Mouse (Mus musculus): ENCODE measurements around the gene Gm20458. TPM values are rescaled to one million over a fixed set of nuclear protein-coding genes. Genes with fewer than 3 reads are reported as not detected.

Gene Gm20458
- total RNA-seq, 2 experiments from 2014 or later = 2.0 to 6.4 TPM

DNA sequence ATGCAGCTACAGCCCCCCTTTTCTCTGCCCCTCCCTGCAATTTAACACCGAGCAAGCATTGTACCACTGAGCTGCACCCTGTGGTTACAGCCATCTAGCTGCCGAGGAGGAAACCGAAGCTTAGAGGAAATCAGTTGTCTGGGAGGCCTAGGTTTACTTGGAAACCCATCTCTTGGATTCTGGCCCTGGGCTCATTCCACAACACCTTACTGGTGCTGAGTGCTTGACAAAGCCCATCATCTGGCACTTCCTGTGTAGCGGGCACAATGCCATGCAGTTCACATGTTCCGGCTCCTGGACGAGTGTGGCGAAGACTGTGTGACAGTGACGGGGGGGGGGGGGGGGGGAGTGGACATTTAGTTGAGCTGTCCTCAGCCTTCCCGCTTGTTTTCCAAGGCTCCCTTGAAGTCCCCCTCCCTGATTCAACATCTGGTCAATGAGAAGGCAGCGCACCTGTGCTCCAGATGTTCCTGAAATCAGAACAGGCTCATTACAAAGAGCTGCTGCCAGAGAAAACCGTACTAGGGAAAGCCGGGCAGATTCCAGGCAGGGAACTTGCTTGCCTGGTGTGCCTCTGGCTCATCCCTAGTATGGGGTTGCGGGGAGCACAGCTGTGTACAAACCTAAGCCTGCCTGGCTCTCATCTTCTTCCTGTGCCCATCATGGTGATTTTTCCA lies 8.6 kb upstream of the Gm20458 start:
- DNase-seq (ENCODE audit: low spot score in 2 of 2) = no peak

DNA sequence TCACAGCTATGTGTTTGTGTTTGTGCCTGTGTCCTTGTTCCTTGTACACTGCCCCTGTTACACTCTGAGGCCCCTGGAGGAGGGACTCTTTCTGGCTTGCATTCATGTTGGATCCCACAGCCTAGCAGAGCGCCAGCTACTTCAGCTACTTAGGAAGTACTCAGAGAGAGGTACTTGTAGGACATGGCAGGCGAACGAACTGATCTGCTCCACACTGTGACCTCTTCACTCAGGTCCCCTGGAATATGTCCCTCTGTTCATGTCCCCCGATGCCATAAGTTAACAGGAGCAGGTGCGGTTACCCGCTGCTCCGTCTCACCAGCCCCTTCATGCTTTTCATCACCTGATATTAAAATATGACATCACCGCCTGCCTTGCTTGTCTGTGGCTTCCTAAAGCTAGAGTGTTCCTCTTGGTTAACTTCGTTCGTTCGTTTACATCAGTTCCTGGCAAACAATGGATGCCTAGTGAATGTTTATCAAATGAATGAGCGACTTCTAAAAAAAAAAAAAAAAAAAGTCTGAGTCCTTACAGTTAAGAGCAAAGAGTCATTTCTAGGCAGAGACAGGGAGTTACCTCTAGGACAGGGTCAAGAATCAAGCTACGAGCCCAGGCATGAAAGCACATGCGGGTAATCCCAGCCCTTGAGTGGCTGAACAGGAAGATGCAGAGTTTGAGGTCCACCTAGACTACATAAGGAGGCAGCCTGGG lies 7.6 kb upstream of the Gm20458 start:
- no peak for DNase-seq (ENCODE audit: low spot score in 2 of 2)

DNA sequence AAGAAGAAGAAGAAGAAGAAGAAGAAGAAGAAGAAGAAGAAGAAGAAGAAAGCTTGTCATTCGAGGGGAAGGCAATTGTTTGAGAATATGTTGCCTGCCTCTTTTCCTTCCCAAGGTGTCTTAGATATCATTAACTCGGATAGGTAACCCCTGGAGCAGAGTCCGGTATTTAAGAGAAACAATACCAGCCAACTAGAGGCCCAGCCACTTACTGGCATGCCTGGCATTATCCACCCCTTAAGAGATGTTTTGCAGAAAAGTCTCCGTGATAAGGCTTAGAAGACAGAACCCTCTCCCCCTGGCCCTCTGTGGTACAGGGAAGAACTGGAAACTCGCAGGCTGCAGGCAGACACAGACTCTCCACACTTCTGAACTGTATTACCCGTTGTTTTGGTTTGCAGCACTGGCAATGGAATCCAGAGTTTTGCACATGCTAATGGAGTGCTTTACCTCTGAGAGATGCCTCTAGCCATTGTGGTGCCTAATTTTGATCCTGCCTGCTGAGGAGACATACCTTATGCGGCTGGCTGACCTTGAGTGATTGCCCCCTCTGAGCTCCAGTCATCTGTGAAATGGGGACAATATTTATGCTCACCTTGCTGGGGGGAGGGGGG lies 6.8 kb upstream of the Gm20458 start:
- no peak for DNase-seq (ENCODE audit: low spot score in 2 of 2)

DNA sequence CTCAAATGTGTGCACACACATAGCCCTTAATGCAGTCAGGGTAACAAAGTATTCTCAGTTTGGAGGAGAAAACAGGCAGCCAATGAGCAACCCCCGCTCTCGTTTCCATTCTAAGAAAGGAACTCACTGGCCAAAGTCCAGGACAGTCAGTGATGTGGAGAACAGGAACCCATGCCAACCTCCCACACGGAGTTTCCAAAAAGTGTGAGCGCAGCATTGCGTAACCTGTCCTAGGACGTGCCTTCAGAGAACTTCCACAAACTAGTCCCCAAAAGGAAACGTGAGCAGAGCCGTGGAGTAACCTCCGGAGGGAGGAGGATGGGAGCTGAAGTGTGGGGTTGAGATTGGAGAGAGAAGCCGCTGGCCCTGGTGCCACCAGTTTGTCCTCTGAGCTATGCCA lies 5.9 kb upstream of the Gm20458 start:
- DNase-seq (ENCODE audit: low spot score in 2 of 2) = peak; percentile 89 to 91

DNA sequence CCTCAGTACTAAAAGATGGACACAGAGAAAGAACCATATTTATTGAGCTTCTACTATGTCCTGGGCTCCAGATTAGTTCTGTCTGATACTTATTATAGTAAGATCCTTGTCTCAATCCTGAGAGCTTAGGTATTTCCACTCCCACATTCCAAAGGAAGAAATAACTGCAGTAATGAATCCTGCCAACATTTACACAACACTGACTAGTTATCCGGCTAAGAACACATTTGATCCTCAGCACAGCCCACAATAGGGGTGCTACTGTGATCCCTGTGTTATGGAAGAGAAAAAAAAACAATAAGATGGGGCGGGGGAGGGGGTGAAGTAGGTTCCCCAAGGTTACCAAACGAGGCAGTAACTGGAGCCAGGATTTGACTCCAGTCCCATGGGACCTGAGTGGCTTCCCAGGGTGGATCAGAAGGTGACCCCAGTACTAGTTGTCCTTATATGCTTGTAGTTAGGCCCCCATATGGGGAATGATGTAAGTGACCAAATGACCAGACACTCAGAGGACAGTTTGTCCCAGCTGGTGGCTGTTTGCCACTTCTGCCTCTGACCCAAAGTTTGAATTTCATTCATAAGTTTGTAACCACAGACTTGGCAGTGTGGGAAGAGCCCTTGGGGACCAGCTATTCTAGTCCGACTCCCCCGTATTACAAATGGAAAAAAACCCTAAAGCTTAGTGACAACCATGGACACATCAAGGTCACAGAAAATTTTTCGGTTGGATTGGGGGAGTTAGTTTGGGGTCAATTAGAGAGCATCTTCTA lies 5.2 kb upstream of the Gm20458 start:
- DNase-seq (ENCODE audit: low spot score in 2 of 2) = no peak

DNA sequence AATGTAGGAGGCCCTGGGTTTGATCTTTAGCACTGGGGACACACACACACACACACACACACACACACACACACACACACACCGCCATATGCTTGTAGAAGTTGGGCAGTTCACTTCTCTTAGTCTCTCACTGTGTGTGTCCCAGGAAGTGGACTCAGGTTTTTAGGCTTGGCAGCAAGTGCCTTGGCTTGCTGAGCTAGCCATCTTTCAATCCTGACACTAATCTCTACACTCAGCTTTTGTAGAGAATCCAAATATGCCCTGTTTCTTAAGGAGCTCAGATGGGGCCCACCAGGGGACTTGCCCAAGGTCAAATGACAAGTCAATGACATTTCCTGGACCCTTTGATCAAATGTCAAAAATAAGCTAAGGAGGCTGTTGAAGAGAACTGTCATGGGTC lies 4.4 kb upstream of the Gm20458 start:
- no peak for DNase-seq (ENCODE audit: low spot score in 2 of 2)

DNA sequence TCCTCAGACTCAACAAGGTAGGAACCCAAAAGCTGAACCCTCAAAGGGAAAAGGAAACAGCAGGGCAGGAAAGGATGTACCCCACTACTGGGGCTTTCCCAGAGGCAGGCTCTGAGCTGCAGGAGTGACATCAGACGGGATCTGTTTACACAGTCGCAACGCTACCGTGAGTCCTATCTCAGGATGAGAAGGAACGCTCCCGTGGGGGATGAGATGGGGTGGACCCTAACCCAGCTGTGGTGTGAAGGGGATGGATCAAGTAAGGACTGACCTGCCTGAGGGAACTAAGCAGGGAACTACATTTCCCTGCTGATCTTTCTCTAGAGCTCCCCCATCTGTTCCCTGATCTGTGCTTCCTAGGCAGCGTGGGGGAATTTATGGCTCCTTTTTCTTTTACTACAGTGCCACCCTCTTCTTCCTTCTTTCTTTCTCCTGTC lies 3.9 kb upstream of the Gm20458 start, which contains the start of gene Sys1:
TSS of gene Sys1 (plus strand) at position 101 of the 437 bp plus-strand sequence.
- DNase-seq (ENCODE audit: low spot score in 2 of 2) = peak in 1 of 2 experiments; percentile 31

DNA sequence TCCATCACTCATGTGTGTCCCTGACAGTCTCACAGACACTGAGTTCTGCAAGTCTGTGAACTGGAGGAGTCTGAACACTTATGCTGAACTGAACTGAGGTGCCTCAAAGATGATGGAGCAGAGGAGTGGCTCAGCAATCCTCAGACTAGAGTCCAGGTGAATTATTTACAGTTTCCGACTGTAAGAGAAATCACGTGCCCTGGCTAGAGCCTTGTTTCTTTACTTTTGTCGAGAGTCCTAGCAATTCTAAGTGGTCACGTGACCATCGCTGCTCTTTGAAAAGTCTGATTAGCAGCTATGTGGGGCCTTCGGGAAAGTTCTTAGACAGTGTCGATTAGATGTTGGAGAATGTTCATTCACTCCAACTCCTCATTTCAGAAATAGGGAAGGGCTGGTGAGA lies 2.8 kb upstream of the Gm20458 start:
- no peak for DNase-seq (ENCODE audit: low spot score in 2 of 2)

DNA sequence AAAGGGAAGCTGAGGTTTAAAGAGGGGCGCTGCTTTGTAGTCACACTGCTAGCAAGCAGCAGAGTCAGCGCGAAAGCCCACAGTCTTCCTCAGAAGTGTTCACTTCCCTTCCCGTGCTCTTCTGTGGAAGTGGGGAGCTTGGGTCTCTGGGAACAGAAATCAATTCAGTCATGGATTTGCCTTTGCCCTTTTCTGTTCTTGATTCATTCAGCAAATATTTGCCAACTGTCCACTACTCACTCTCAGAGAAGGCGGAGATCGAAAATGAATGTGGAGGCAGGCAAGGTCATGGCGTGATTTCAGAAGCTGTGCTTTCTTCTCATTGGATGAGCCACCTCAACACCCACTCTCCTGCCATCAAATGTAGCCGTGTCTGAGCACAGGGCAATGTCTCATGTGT lies 2.2 kb upstream of the Gm20458 start:
- DNase-seq (ENCODE audit: low spot score in 2 of 2) = no peak

DNA sequence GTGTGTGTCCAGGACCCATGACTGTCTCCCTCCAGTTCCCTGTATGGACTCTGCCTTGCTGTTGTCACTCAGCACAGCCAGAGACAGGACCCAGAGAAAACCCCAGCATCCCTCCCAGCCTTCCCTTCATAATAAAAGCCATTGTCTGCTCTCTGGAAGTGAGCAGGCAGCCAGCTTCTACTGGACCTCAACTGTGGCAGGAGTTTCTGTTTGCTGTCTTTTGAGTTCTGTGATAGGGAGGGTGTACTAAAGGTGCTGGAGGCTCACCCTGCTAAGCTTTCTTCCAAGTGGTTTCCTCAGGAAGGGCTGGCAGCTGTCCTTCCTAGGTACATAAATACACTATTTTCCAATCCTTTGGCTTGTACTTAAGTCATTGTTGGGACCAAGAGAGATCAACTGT lies 4.4 kb downstream of the Gm20458 start:
- DNase-seq (ENCODE audit: low spot score in 2 of 2) = no peak

DNA sequence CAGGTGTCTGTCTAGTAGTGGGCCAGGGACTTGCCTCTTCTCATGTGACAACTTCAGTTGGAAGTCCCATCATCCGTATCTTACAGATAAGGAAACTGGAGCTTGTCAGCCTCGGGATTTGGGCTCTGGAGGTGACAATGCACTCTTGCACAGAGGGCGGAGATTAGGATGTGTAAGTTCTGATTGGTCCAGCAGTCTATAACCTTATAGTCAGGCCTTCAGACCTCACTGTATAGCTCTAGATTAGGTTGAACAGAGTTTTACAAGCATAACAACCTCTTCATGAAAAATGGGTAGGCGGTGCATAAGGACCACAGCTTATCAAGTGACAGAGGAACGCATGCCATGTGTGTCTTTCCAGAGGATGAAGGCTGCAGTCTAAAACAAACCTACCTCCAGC lies 6.0 kb downstream of the Gm20458 start:
- no peak for DNase-seq (ENCODE audit: low spot score in 2 of 2)

DNA sequence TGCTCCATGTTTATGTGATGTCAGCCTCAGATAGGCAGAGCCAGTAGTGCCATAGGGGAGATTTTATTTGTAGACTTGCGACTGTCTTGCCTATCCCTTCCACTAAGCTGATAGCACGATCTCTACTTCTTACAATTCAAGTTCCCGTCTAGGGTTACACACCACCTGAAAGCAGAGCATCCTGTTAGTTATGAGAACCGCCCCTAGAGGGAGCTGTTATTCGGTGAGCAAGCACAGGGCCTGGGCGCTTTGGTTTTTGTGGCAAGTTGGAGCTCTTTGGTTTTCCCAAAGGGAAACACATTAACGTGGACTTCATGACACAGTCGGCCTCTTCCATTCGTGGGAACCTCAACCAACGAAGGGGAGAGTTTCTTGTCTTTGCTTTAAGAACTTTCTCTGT lies 9.5 kb downstream of the Gm20458 start:
- DNase-seq (ENCODE audit: low spot score in 2 of 2) = peak; percentile 35 to 59

DNA sequence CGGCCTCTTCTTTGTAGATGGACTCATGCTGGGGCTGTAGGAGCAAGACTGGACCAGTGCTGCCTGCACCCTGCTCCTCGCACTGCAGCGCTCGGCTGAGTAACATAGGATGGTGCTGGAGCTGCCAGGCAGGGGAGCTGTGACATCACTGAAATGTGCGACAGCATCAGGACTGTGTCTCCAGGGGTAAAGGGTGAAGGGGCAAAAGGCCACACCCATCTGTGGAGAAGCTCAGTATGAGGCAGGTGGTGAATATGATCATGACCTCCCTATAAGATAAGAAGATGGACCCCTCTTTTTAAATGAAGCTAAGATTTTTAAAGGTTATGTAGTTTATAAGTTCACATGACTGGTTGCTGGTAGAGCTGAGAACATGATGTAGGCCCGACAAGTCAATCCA lies 12.9 kb downstream of the Gm20458 start, which contains the start of gene Trp53tg5:
TSS of gene Trp53tg5 (minus strand) at position 101 of the 400 bp plus-strand sequence.
- no peak for DNase-seq (ENCODE audit: low spot score in 2 of 2)

DNA sequence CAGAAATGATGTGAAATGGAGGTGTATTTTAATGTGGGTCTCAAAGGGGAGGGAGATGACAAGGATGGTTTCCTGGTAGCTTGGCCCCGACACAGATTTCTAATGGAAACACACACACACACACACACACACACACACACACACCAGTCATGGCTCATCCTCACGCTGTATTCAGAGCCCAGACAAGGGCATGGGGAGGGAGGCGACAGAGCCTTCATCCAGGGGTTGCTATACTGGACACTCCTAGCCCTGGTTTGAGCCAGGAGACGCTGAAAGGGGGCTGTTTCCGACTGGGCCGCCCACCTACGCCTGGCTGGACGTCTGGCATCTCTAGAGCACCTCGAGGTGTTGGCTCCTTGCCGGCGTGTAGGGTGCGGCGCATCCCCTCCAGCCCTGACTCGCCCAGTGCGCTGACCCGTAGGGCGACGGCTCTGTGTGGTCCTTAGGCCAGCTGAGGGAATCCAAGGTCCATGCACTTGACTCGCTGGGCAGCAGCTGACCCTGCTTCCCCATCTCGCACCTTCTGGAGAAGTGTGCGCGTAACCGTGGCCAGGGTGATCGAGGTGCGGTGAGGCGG lies 25.0 kb downstream of the Gm20458 start, which contains the start of gene Dbndd2:
TSS of gene Dbndd2 (plus strand) at position 426 of the 577 bp plus-strand sequence.
- DNase-seq (ENCODE audit: low spot score in 2 of 2) = peak in 1 of 2 experiments; percentile 25

DNA sequence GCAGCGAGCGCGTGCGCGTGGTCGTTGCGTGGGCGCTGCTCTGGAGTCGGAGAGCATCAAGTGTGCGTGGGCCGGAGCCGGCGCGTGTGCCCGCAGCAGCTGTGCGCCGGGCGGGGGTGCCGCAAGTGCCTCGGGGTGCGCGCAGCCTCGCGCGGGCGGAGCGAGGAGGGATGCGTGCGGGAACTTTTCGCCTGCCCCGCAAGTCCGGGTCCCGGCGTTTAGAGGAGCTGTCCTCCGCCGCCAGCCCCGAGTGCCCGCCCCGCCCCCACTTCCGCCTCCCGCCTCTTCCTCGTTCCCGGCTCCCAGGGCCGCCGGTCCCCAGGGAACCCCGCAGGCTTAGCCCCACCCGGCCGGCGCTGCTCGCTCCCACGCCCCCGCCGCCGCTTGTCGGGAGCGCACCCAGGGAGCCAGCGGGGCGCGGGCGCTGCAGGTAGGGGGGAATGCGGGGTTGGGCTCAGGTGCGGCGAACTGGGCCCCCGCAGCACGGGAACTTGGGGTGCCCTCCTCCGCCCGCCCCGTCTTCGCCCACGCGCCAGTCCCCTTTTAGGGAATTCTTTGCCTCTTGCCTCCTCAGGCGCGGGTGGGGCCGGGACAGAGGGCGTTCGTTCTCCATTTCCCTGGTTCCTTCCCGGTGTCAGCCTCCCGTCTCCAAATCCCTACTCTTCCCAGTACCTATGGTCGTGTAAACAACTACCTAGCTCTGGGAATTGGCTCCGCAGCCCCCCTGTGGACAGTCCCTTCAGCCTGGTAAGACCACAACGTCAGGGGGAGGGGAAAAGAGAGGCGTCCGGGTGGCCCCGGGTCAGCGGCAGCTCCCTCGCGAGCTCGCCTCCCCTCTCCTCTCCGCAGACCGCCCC lies 25.7 kb downstream of the Gm20458 start:
- DNase-seq (ENCODE audit: low spot score in 2 of 2) = peak; percentile 77 to 90

DNA sequence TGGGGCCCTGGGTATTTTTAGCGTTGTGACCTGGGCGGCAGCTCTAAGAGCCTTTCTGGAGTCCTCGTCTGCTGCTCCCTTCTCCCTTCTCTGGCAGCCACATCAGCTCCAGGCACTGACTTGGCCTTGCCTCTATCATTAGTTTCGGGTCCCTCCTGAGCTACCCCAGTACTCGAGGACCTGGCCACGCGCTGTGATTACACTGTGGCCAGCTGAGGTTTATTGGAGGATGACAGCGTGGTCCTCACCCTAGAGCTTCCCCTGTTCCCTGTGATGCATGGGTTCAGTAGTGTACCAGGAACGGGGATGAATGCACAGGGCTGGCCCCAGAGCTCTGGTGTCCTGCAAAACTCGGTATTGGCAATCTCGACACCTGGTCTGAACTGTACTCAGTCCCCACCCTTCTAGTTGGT lies 26.4 kb downstream of the Gm20458 start:
- peak in 1 of 2 experiments; percentile 18 for DNase-seq (ENCODE audit: low spot score in 2 of 2)

DNA sequence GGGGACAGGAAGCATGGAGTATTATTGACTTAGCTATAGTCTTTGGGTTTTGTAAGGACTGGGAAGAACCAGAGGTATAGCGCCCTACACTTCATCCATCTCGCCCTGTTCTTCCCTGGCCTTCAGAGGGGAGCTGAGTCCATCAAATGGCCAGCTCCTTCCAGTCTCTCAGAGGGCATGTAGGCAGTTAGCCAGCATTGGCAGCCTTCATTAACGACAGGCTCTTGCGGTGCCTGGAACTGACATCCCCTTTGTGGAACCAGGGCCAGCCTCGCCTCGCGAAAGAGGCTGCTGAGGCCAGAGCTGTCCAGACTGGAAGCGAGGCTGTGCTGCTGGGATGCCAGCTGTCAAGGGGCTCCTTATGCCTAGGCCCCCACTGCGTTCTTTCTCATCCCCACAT lies 27.0 kb downstream of the Gm20458 start:
- DNase-seq (ENCODE audit: low spot score in 2 of 2) = peak; percentile 50 to 59

DNA sequence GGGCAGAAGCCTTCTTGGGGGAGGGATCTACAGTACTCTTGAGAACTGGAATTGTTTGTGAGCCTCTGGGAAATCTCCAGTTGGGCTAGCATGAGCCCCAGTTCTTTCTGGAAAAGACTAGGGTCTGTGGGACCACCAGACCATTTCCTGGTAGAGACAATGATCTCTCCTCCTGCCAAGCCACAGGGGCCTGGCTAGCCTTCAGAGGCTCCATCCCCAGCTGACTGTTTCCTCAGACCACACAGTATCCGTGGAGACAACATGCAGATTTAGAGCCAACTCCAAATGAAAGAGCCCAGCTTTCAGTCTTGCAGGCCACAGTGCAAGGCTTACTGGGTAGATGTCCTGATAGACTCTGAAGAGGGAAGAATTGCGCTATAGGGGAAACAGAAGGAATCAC lies 33.4 kb downstream of the Gm20458 start:
- DNase-seq (ENCODE audit: low spot score in 2 of 2) = no peak

DNA sequence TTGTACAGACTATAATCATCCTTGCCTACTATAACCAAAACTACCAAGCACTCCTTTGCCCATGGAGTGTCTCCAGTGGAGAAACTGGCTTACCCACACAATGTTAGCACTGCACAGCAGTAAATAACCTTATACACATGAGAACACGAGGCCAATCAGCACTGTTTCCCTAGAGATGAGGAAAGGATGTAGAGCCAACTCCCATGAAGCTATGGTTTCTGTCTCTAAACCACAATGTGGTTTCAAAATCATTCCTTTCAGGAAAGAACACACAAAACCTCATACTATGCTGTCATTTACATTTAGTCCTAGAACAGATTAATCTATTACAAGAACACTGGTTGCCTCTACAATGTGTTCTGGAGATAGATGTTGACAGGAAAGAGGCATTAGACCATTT lies 35.6 kb downstream of the Gm20458 start:
- no peak for DNase-seq (ENCODE audit: low spot score in 2 of 2)

Data from left cerebral cortex, adult 18-20 months (tissue).